Mouse (Mus musculus) hindbrain, postnatal 0 days (tissue): ENCODE results near the gene Tnni2. TPM values are rescaled to one million over a fixed set of nuclear protein-coding genes. Genes with fewer than 3 reads are reported as not detected.

Experiments
- ATAC-seq: fragments of 200-750 bp; cut with Nextera tagmentation; 2 replicates; pipeline ENCODE4 v1.8.0; 2017; ENCODE audit warnings: mild to moderate bottlenecking, moderate TSS enrichment, moderate library complexity
- DNase-seq: peaks from one replicate; pipeline ENCODE4 v3.0.0-alpha.2; 2015; ENCODE audit warnings: low spot score
- H3K27ac ChIP-seq: fragments of 300-500 bp; sonication (generic); 2 replicates; pipeline ENCODE4 v1.5.1; 2014; ENCODE audit warnings: mild to moderate bottlenecking
- H3K27me3 ChIP-seq: fragments of 300-500 bp; sonication (generic); 2 replicates; pipeline ENCODE4 v1.6.1; 2014; ENCODE audit warnings: low read length, mixed read lengths; ENCODE audit not compliant: insufficient read depth
- H3K36me3 ChIP-seq: fragments of 300-500 bp; sonication (generic); 2 replicates; pipeline ENCODE4 v1.6.1; 2014; ENCODE audit warnings: low read length, mixed read lengths; ENCODE audit not compliant: insufficient read depth
- H3K4me1 ChIP-seq: fragments of 300-500 bp; sonication (generic); 2 replicates; pipeline ENCODE4 v1.6.1; 2014; ENCODE audit warnings: antibody characterized with exemption, low read length, mixed read lengths; ENCODE audit not compliant: insufficient read depth
- H3K4me2 ChIP-seq: fragments of 300-500 bp; sonication (generic); 2 replicates; pipeline ENCODE4 v1.6.1; 2014; ENCODE audit warnings: low read depth, mild to moderate bottlenecking, low read length, moderate library complexity, mixed read lengths
- H3K4me3 ChIP-seq: fragments of 300-500 bp; sonication (generic); 2 replicates; pipeline ENCODE4 v1.5.1; 2014; ENCODE audit warnings: low read length
- H3K9ac ChIP-seq: fragments of 300-500 bp; sonication (generic); replicated peaks from 2 replicates; pipeline ENCODE4 v1.6.1; 2014; ENCODE audit warnings: mild to moderate bottlenecking, low read length, moderate library complexity, mixed read lengths
- H3K9me3 ChIP-seq: fragments of 300-500 bp; sonication (generic); 2 replicates; pipeline ENCODE4 v1.6.1; 2016; ENCODE audit warnings: low read length, mixed read lengths
- CTCF ChIP-seq: IDR thresholded peaks from 2 replicates; pipeline ENCODE4 v1.5.1; 2016; ENCODE audit warnings: antibody characterized with exemption, control low read depth, low read depth
- WGBS: fragments of 180-500 bp; shearing (Covaris S2); extraction: QIAGEN DNeasy Blood & Tissue Kit; methylation state at CpG from one replicate; pipeline ENCODE4 v1.1.7; 2014; 5-methylcytosine and 5-hydroxymethylcytosine counted together
- polyA plus RNA-seq: library from polyadenylated mRNA; unstranded; fragments of >200 nt; fragmentation: Nextera tagmentation; extraction: Ambion mirVana; gene quantifications from 2 replicates; pipeline ENCODE4 v1.2.1, GENCODE M21; 2015
- total RNA-seq: library from RNA; depleted of rRNA; stranded (reverse); fragments of >200 nt; gene quantifications from 2 replicates; pipeline ENCODE4 v1.2.3, GENCODE M21; 2014

The Tnni2 gene
- total and polyA plus RNA-seq, 2 experiments from 2014 or later, result 0.63 to 1.3 TPM

DNA sequence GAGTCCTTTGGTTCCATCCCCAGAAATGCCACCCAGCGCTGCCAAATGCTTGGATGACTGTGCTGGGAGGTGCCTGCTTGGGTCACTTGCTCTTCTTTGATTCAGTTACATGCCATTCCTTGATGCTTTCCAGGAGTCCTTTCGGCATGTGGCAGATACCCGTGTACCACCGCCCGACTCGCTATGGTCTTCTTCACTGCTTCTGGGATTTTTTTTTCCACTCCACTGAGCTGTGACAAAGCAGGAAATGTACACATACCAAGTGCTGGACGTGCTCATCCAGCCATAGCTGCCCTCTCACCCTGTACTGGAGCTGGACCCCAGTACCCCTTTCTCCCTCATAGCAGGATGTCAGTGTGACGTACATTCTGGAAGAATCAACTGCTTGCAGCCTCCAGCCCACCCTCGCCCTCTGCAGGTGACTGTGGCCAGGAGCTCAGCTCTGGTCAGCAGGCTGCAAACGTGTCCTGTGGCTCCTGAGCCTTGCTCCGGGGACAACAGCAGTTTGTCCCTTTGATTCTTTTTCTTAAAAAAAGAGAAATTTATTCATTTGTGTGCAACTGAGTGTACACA, 15.9 kb upstream of the Tnni2 start:
- WGBS, result 45% methylated on average over 11 of the region's 11 CpGs
- H3K27me3 ChIP-seq, result no peaks in the 10 kb centered on the region
- no peaks in the 10 kb centered on the region for H3K9me3 ChIP-seq
- no peak overlapping the region for H3K4me3 ChIP-seq
- ATAC-seq (no peak), DNase-seq (peak; percentile 40)
- peak; percentile 68 for TF ChIP-seq CTCF
- no peak overlapping the region for H3K4me2 ChIP-seq
- peaks cover 9% of the 10 kb centered on the region for H3K4me1 ChIP-seq
- no peak overlapping the region for H3K27ac ChIP-seq
- H3K9ac ChIP-seq, result no peak overlapping the region
- H3K36me3 ChIP-seq, result no peaks in the 10 kb centered on the region

DNA sequence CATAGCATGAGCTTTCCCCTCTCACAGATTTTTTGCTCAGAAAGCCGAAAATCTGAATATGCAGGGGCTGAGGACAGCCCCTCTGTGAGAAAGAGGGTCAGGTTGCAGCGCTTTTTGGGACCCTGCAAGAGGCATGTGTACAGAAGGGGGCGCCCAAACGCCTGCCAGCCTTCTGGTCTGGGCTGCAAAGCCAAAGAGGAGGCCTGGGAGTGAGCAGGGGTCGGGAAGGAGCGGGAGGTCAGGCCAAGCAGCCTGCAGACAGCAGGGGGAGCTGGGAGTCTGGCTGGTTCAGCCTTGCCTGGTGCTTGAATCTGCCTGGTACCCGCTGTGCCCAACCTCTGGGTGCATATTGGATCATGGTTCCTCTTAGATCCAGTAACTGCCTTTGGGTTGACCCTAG, 13.4 kb upstream of the Tnni2 start:
- 14% methylated on average over 7 of the region's 7 CpGs for WGBS
- no peak overlapping the region for H3K4me2 ChIP-seq
- no peak overlapping the region for H3K4me3 ChIP-seq
- H3K27me3 ChIP-seq, result no peaks in the 10 kb centered on the region
- peak; percentile 63 for TF ChIP-seq CTCF
- DNase-seq, result peak; percentile 61
- peaks cover 13% of the 10 kb centered on the region for H3K4me1 ChIP-seq
- no peak overlapping the region for H3K9ac ChIP-seq
- peak; percentile 5; the same call in 1 of the 2 replicates for ATAC-seq
- no peaks in the 10 kb centered on the region for H3K9me3 ChIP-seq
- no peak overlapping the region for H3K27ac ChIP-seq
- H3K36me3 ChIP-seq, result no peaks in the 10 kb centered on the region

DNA sequence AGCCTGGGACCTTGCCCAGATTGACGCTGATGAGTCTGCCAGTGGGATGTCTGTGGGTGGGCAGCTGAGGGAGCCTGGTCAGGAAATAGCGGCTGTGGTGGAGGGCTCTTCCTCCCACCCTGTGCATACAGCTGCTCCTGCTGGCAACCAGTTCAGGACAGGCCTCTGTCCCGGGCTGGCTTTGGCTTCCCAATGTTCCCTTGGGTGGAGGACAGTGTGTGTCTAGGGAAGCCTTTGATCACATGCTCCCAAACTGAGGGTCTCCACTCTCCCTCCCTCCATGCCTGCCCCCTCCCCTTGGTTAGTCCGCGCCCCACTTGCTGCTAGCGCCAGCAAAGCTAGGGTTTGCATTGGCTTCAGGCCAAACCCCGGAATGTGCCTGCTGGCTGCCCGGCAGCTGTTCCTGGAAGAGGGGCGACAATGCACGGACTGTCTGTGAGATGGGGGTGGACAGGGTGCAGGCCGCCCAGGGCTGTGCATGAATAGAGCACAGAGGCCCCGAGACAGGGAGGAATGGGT, 11.4 kb upstream of the Tnni2 start:
- no peaks in the 10 kb centered on the region for H3K36me3 ChIP-seq
- 0 out of 2 replicates have a peak overlapping the region, but pooled peaks have one; percentile 1 for H3K27ac ChIP-seq
- peaks cover 13% of the 10 kb centered on the region for H3K4me1 ChIP-seq
- H3K4me2 ChIP-seq, result no peak overlapping the region
- no peak for TF ChIP-seq CTCF
- no peak overlapping the region for H3K4me3 ChIP-seq
- ATAC-seq, result peak; percentile 81
- peak; percentile 75 for DNase-seq
- 19% methylated on average over 12 of the region's 12 CpGs for WGBS
- H3K9ac ChIP-seq, result no peak overlapping the region
- H3K9me3 ChIP-seq, result no peaks in the 10 kb centered on the region
- no peaks in the 10 kb centered on the region for H3K27me3 ChIP-seq

- Histone ChIP-seq H3K36me3 (no peaks in the 10 kb centered on the region), H3K27me3 (no peaks in the 10 kb centered on the region), H3K9me3 (no peaks in the 10 kb centered on the region), H3K4me1 (peaks cover 13% of the 10 kb centered on the region), H3K27ac (no peak overlapping the region), H3K9ac (no peak overlapping the region), H3K4me2 (no peak overlapping the region), H3K4me3 (no peak overlapping the region)
- WGBS, result 68% methylated on average over 14 of the region's 14 CpGs
- no peak for DNase-seq
- ATAC-seq, result no peak
- no peak for TF ChIP-seq CTCF
These were observed 10.5 kb upstream of the Tnni2 start for GRCm38 (mm10) chr7:142431106-142431505.

DNA sequence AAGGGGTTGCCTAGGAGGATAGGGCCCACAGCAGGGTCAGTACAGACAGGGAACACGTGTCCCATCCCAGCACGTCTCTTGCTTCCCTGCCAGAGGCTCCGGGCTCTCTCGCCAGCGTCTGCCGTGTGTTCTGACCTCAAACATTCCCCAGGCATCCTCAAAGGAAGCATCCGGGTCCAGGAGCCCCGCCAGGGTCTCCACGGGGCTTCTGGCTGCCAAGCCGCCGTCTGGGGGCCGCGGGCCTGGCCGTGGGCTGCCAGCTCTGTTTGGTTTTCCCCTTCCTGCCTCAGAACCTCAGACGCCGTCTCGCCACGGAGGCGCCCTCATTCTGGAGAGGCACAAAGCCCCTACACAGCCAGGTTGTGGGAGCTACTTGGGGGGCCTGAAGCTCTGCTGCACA, 8.0 kb upstream of the Tnni2 start:
- DNase-seq (no peak), ATAC-seq (no peak)
- WGBS, result 40% methylated on average over 19 of the region's 19 CpGs
- Histone ChIP-seq H3K36me3 (no peaks in the 10 kb centered on the region), H3K4me1 (peaks cover 13% of the 10 kb centered on the region), H3K27me3 (no peaks in the 10 kb centered on the region), H3K4me3 (no peak overlapping the region), H3K9me3 (no peaks in the 10 kb centered on the region), H3K4me2 (no peak overlapping the region), H3K9ac (no peak overlapping the region), H3K27ac (no peak overlapping the region)
- no peak for TF ChIP-seq CTCF

GRCm38 (mm10) chr7:142434137-142434865, 7.3 kb upstream of the Tnni2 start, which contains the start of gene Syt8:
TSS of gene Syt8 (plus strand) at chr7:142434850.
- H3K4me2 ChIP-seq, result no peak within 1 kb of the TSS
- no peak for TF ChIP-seq CTCF
- H3K36me3 ChIP-seq, result no peaks in the 10 kb centered on the region
- no peak for DNase-seq
- no peaks in the 10 kb centered on the region for H3K27me3 ChIP-seq
- H3K4me1 ChIP-seq, result peaks cover 13% of the 10 kb centered on the region
- no peak within 1 kb of the TSS for H3K4me3 ChIP-seq
- WGBS, result 92% methylated on average over 10 of the region's 10 CpGs
- H3K27ac ChIP-seq, result no peak within 1 kb of the TSS
- H3K9me3 ChIP-seq, result no peaks in the 10 kb centered on the region
- no peak for ATAC-seq
- H3K9ac ChIP-seq, result no peak within 1 kb of the TSS

DNA sequence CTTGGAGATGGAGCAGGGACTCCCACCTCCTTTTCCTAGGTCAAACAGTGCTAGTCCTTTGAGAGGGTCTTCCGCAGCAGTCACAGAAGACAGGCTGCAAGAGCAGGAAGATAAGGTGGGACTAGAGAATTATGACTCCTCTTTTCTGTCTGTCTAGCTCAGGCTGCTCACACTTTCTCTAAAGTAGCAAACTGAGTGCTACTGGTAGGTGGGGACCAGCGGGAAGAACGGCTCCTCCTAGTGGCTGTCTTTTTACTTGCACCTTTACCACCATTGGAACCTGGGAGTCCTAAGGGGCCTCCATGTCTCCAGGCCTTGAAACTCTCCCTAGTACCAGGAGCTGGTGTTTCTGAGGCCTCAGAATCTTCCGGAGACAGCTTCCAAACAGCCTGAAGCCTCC, 6.1 kb upstream of the Tnni2 start:
- no peak overlapping the region for H3K4me2 ChIP-seq
- no peaks in the 10 kb centered on the region for H3K27me3 ChIP-seq
- no peaks in the 10 kb centered on the region for H3K9me3 ChIP-seq
- no peak overlapping the region for H3K27ac ChIP-seq
- no peak for ATAC-seq
- DNase-seq, result peak; percentile 76
- peak; percentile 81 for TF ChIP-seq CTCF
- no peak overlapping the region for H3K4me3 ChIP-seq
- peaks cover 5% of the 10 kb centered on the region for H3K4me1 ChIP-seq
- H3K9ac ChIP-seq, result no peak overlapping the region
- H3K36me3 ChIP-seq, result no peaks in the 10 kb centered on the region
- WGBS, result 24% methylated on average over 4 of the region's 4 CpGs
